Mouse (Mus musculus) liver, embryonic 15.5 days (tissue): Measurements from ENCODE around the gene Zfp512b. TPM values are rescaled to one million over a fixed set of nuclear protein-coding genes. Genes with fewer than 3 reads are reported as not detected.

ENCODE experiments used
- ATAC-seq: fragments of 200-750 bp; cut with Nextera tagmentation; 2 replicates; pipeline ENCODE4 v1.8.0; 2017; ENCODE audit warnings: moderate number of reproducible peaks, mild to moderate bottlenecking, moderate library complexity; ENCODE audit not compliant: insufficient read depth
- H3K27ac ChIP-seq: fragments of 300-500 bp; sonication (generic); replicated peaks from 2 replicates; pipeline ENCODE4 v1.5.1; 2015; ENCODE audit warnings: mild to moderate bottlenecking, inconsistent platforms
- H3K27me3 ChIP-seq: fragments of 300-500 bp; sonication (generic); 2 replicates; pipeline ENCODE4 v1.6.1; 2015; ENCODE audit warnings: mild to moderate bottlenecking, inconsistent platforms
- H3K36me3 ChIP-seq: fragments of 300-500 bp; sonication (generic); replicated peaks from 2 replicates; pipeline ENCODE4 v1.6.1; 2015; ENCODE audit warnings: moderate library complexity, mild to moderate bottlenecking, inconsistent platforms
- H3K4me1 ChIP-seq: fragments of 300-500 bp; sonication (generic); replicated peaks from 2 replicates; pipeline ENCODE4 v1.6.1; 2015; ENCODE audit warnings: inconsistent platforms
- H3K4me2 ChIP-seq: fragments of 300-500 bp; sonication (generic); 2 replicates; pipeline ENCODE4 v1.6.1; 2015; ENCODE audit warnings: moderate library complexity, mild to moderate bottlenecking, inconsistent platforms
- H3K4me3 ChIP-seq: fragments of 300-500 bp; sonication (generic); replicated peaks from 2 replicates; pipeline ENCODE4 v1.5.1; 2015; ENCODE audit warnings: mild to moderate bottlenecking, inconsistent platforms
- H3K9ac ChIP-seq: fragments of 300-500 bp; sonication (generic); 2 replicates; pipeline ENCODE4 v1.6.1; 2015; ENCODE audit warnings: moderate library complexity, mild to moderate bottlenecking, inconsistent platforms
- H3K9me3 ChIP-seq: fragments of 300-500 bp; sonication (generic); replicated peaks from 2 replicates; pipeline ENCODE4 v1.6.1; 2016; ENCODE audit warnings: inconsistent platforms
- WGBS: fragments of 180-500 bp; shearing (Covaris S2); methylation state at CpG from one replicate; pipeline ENCODE4 v1.1.7; 2015; ENCODE audit warnings: mixed read lengths; ENCODE audit not compliant: insufficient replicate concordance; 5-methylcytosine and 5-hydroxymethylcytosine counted together
- polyA plus RNA-seq: library from polyadenylated mRNA; unstranded; fragments of >200 nt; fragmentation: Nextera tagmentation; extraction: Ambion mirVana; gene quantifications from 2 replicates; pipeline ENCODE4 v1.2.1, GENCODE M21; 2015

The Zfp512b gene
- polyA plus RNA-seq, 1 experiment from 2014 or later, result 9.3 TPM

GRCm38 (mm10) chr2:181580131-181580772 is 12.4 kb downstream of the Zfp512b start:
- Histone ChIP-seq H3K36me3 (peaks cover 5% of the 10 kb centered on the region), H3K4me3 (peak overlapping the region; percentile 77), H3K9me3 (no peaks in the 10 kb centered on the region), H3K9ac (peak overlapping the region; percentile 76), H3K27me3 (no peaks in the 10 kb centered on the region), H3K4me1 (peaks cover 70% of the 10 kb centered on the region), H3K27ac (peak overlapping the region; percentile 94), H3K4me2 (peak overlapping the region; percentile 98)
- 77% methylated on average over 5 of the region's 5 CpGs for WGBS
- no peak for ATAC-seq

GRCm38 (mm10) chr2:181579681-181580080 is 12.9 kb downstream of the Zfp512b start:
- H3K36me3 ChIP-seq, result no peaks in the 10 kb centered on the region; the same call in 1 of the 2 replicates
- H3K27me3 ChIP-seq, result no peaks in the 10 kb centered on the region
- ATAC-seq, result no peak
- no peak overlapping the region for H3K9ac ChIP-seq
- no peaks in the 10 kb centered on the region for H3K9me3 ChIP-seq
- H3K4me3 ChIP-seq, result no peak overlapping the region
- peak overlapping the region; percentile 98 for H3K4me2 ChIP-seq
- H3K4me1 ChIP-seq, result peaks cover 75% of the 10 kb centered on the region
- 78% methylated on average over 1 of the region's 1 CpGs for WGBS
- peak overlapping the region; percentile 66; the same call in 1 of the 2 replicates for H3K27ac ChIP-seq

- no peak for ATAC-seq
- H3K4me1 ChIP-seq, result peaks cover 82% of the 10 kb centered on the region
These were observed 13.6 kb downstream of the Zfp512b start for GRCm38 (mm10) chr2:181578790-181579618.

GRCm38 (mm10) chr2:181577981-181578581 is 14.5 kb downstream of the Zfp512b start:
- no peaks in the 10 kb centered on the region for H3K27me3 ChIP-seq
- no peaks in the 10 kb centered on the region for H3K9me3 ChIP-seq
- peak overlapping the region; percentile 26; the same call in 1 of the 2 replicates for H3K9ac ChIP-seq
- peak; percentile 44 for ATAC-seq
- H3K36me3 ChIP-seq, result peaks cover 5% of the 10 kb centered on the region; the same call in 1 of the 2 replicates
- H3K4me3 ChIP-seq, result 0 out of 2 replicates have a peak overlapping the region, but pooled peaks have one; percentile 3
- H3K4me1 ChIP-seq, result peaks cover 88% of the 10 kb centered on the region
- 21% methylated on average over 7 of the region's 7 CpGs for WGBS
- H3K27ac ChIP-seq, result peak overlapping the region; percentile 66
- peak overlapping the region; percentile 48 for H3K4me2 ChIP-seq

More at GRCm38 (mm10) chr2:181578790-181579618, 13.6 kb downstream of the Zfp512b start:
- H3K9me3 ChIP-seq, result no peaks in the 10 kb centered on the region
- H3K9ac ChIP-seq, result peak overlapping the region; percentile 26; the same call in 1 of the 2 replicates
- H3K36me3 ChIP-seq, result no peaks in the 10 kb centered on the region
- peak overlapping the region; percentile 48 for H3K4me2 ChIP-seq
- no peak overlapping the region for H3K4me3 ChIP-seq
- H3K27ac ChIP-seq, result peak overlapping the region; percentile 66
- no peaks in the 10 kb centered on the region for H3K27me3 ChIP-seq
- 55% methylated on average over 5 of the region's 5 CpGs for WGBS

GRCm38 (mm10) chr2:181577126-181577525 is 15.5 kb downstream of the Zfp512b start:
- Histone ChIP-seq H3K4me1 (peaks cover 81% of the 10 kb centered on the region), H3K27me3 (no peaks in the 10 kb centered on the region), H3K27ac (peak overlapping the region; percentile 66), H3K36me3 (peaks cover 14% of the 10 kb centered on the region), H3K9ac (0 out of 2 replicates have a peak overlapping the region, but pooled peaks have one; percentile 0), H3K4me3 (no peak overlapping the region), H3K4me2 (peak overlapping the region; percentile 48), H3K9me3 (no peaks in the 10 kb centered on the region)
- ATAC-seq, result no peak
- 58% methylated on average over 2 of the region's 2 CpGs for WGBS

- 52% methylated on average over 2 of the region's 2 CpGs for WGBS
- Histone ChIP-seq H3K4me1 (peaks cover 82% of the 10 kb centered on the region), H3K9ac (no peak overlapping the region), H3K4me2 (peak overlapping the region; percentile 48), H3K27ac (peak overlapping the region; percentile 66), H3K27me3 (no peaks in the 10 kb centered on the region), H3K9me3 (no peaks in the 10 kb centered on the region), H3K36me3 (peaks cover 17% of the 10 kb centered on the region), H3K4me3 (no peak overlapping the region)
- no peak for ATAC-seq
These were observed 16.0 kb downstream of the Zfp512b start for GRCm38 (mm10) chr2:181576613-181577012.

- Histone ChIP-seq H3K27me3 (no peaks in the 10 kb centered on the region), H3K9ac (no peak overlapping the region), H3K36me3 (peaks cover 17% of the 10 kb centered on the region), H3K9me3 (no peaks in the 10 kb centered on the region), H3K4me3 (no peak overlapping the region), H3K4me1 (peaks cover 82% of the 10 kb centered on the region), H3K4me2 (no peak overlapping the region), H3K27ac (no peak overlapping the region)
- ATAC-seq, result no peak
- 88% methylated on average over 7 of the region's 7 CpGs for WGBS
These were observed 17.6 kb downstream of the Zfp512b start for GRCm38 (mm10) chr2:181574921-181575545.

- 56% methylated on average over 9 of the region's 9 CpGs for WGBS
- no peak overlapping the region for H3K4me3 ChIP-seq
- no peak overlapping the region for H3K4me2 ChIP-seq
- H3K27me3 ChIP-seq, result no peaks in the 10 kb centered on the region
- peaks cover 82% of the 10 kb centered on the region for H3K4me1 ChIP-seq
- peaks cover 17% of the 10 kb centered on the region for H3K36me3 ChIP-seq
- H3K27ac ChIP-seq, result no peak overlapping the region
- ATAC-seq, result no peak
- no peaks in the 10 kb centered on the region for H3K9me3 ChIP-seq
- H3K9ac ChIP-seq, result no peak overlapping the region
These were observed 18.6 kb downstream of the Zfp512b start for GRCm38 (mm10) chr2:181573961-181574360.

- H3K4me3 ChIP-seq, result no peak overlapping the region
- peaks cover 17% of the 10 kb centered on the region for H3K36me3 ChIP-seq
- peaks cover 82% of the 10 kb centered on the region for H3K4me1 ChIP-seq
- WGBS, result 84% methylated on average over 15 of the region's 15 CpGs
- H3K4me2 ChIP-seq, result no peak overlapping the region
- no peaks in the 10 kb centered on the region for H3K27me3 ChIP-seq
- H3K9me3 ChIP-seq, result no peaks in the 10 kb centered on the region
- ATAC-seq, result no peak
- no peak overlapping the region for H3K9ac ChIP-seq
- no peak overlapping the region for H3K27ac ChIP-seq
These were observed 19.4 kb downstream of the Zfp512b start for GRCm38 (mm10) chr2:181572921-181573920.
